Mouse (Mus musculus) ES-E14 (cell line): ENCODE results near the gene Tef. TPM values are rescaled to one million over a fixed set of nuclear protein-coding genes. Genes with fewer than 3 reads are reported as not detected.

ENCODE experiments used
- DNase-seq: peaks from one replicate; pipeline ENCODE4 v3.0.0-alpha.2; 2013; ENCODE audit warnings: low read depth, low spot score
- H3K27ac ChIP-seq: 2 replicates; pipeline ENCODE4 v1.5.1; 2012; ENCODE audit warnings: low read depth, mild to moderate bottlenecking, low read length, moderate library complexity, mixed read lengths; ENCODE audit not compliant: poor library complexity, insufficient read depth, severe bottlenecking
- H3K36me3 ChIP-seq: 2 replicates; pipeline ENCODE4 v1.6.1; 2012; ENCODE audit warnings: mild to moderate bottlenecking, low read length, moderate library complexity, mixed read lengths; ENCODE audit not compliant: control insufficient read depth, poor library complexity, insufficient read depth, severe bottlenecking
- H3K4me1 ChIP-seq, 2 experiments: fragments of 150-350 bp in 1 of 2; sonication (generic) in 1 of 2; 2 replicates each; pipeline ENCODE4 v1.6.1; 2012; ENCODE audit warnings: low read length in 2 of 2, mild to moderate bottlenecking in 1 of 2, mixed read lengths in 1 of 2; ENCODE audit not compliant: control insufficient read depth in 2 of 2, insufficient read depth in 2 of 2, poor library complexity in 1 of 2
- H3K4me3 ChIP-seq, 2 experiments: fragments of 150-350 bp in 1 of 2; sonication (generic) in 1 of 2; 2 replicates each; pipeline ENCODE4 v1.5.1; 2012; ENCODE audit warnings: low read length in 2 of 2, low read depth in 1 of 2, mild to moderate bottlenecking in 1 of 2, mixed read lengths in 1 of 2; ENCODE audit not compliant: insufficient read depth in 1 of 2, poor library complexity in 1 of 2, severe bottlenecking in 1 of 2
- H3K9ac ChIP-seq: 2 replicates; pipeline ENCODE4 v1.6.1; 2012; ENCODE audit warnings: low read depth, mild to moderate bottlenecking, low read length, mixed read lengths; ENCODE audit not compliant: poor library complexity, insufficient read depth, severe bottlenecking
- H3K9me3 ChIP-seq: fragments of 150-350 bp; sonication (generic); 2 replicates; pipeline ENCODE4 v1.6.1; 2012; ENCODE audit warnings: low read depth, mild to moderate bottlenecking, low read length; ENCODE audit not compliant: control insufficient read depth, insufficient read depth
- CHD2 ChIP-seq: IDR thresholded peaks from 2 replicates; pipeline ENCODE4 v1.6.1; 2014; ENCODE audit warnings: mild to moderate bottlenecking, low read depth, low read length, inconsistent platforms
- HCFC1 ChIP-seq: IDR thresholded peaks from 2 replicates; pipeline ENCODE4 v1.6.1; 2012; ENCODE audit warnings: low read length, inconsistent platforms, borderline replicate concordance; ENCODE audit not compliant: insufficient read depth
- MAFK ChIP-seq: IDR thresholded peaks from 2 replicates; pipeline ENCODE4 v1.6.1; 2014; ENCODE audit warnings: mild to moderate bottlenecking, low read depth, low read length, inconsistent platforms; ENCODE audit not compliant: insufficient read depth
- ZC3H11A ChIP-seq: IDR thresholded peaks from 2 replicates; pipeline ENCODE4 v1.6.1; 2012; ENCODE audit warnings: low read depth, mild to moderate bottlenecking, inconsistent platforms, low read length, borderline replicate concordance
- ZNF384 ChIP-seq: IDR thresholded peaks from 2 replicates; pipeline ENCODE4 v1.6.1; 2012; ENCODE audit warnings: low read depth, low read length, inconsistent platforms
- in situ Hi-C, 2 experiments: fragments of 600-800 bp; cut with MboI; formaldehyde crosslinking; loops; one replicate each; pipeline ENCODE4 v1.15.1; 2025; ENCODE audit warnings: low sequenced_read_pairs in 2 of 2, inconsistent platforms in 1 of 2; ENCODE audit not compliant: unreplicated experiment in 2 of 2
- total RNA-seq: library from RNA; depleted of rRNA; stranded (reverse); fragments of 300-350 nt; gene quantifications from 2 replicates; pipeline ENCODE4 v1.2.3, GENCODE M21; 2012

Tef gene
- total RNA-seq, 1 experiment = 20.9 TPM

- peaks cover 11% of the 10 kb centered on the region; the same call in 1 of the 2 replicates for H3K36me3 ChIP-seq
- no peaks in the 10 kb centered on the region for H3K9me3 ChIP-seq
- peaks cover 0 to 20% of the 10 kb centered on the region in 2 experiments; a peak in 3 of 4 replicates for H3K4me1 ChIP-seq
- no peak overlapping the region for H3K9ac ChIP-seq
- no peak overlapping the region for H3K27ac ChIP-seq
- no peak overlapping the region for H3K4me3 ChIP-seq
- DNase-seq = no peak
- in situ Hi-C loops = no loop called here
- TF ChIP-seq CHD2 (no peak), ZNF384 (no peak), ZC3H11A (no peak), HCFC1 (no peak), MAFK (no peak)
Measured at GRCm38 (mm10) chr15:81849104-81849503, 46.9 kb downstream of the Tef start.

- in situ Hi-C loops = no loop called here
- no peak for DNase-seq
- Histone ChIP-seq H3K27ac (no peak overlapping the region), H3K4me1 (peaks cover 0 to 20% of the 10 kb centered on the region in 2 experiments; a peak in 3 of 4 replicates), H3K4me3 (peak overlapping the region in 1 of 2 experiments; percentile 45; a peak in 1 of 4 replicates), H3K36me3 (peaks cover 11% of the 10 kb centered on the region; the same call in 1 of the 2 replicates), H3K9ac (no peak overlapping the region), H3K9me3 (no peaks in the 10 kb centered on the region)
- TF ChIP-seq HCFC1 (no peak), ZC3H11A (no peak)
Measured at GRCm38 (mm10) chr15:81850718-81851117, 48.5 kb downstream of the Tef start.

DNA sequence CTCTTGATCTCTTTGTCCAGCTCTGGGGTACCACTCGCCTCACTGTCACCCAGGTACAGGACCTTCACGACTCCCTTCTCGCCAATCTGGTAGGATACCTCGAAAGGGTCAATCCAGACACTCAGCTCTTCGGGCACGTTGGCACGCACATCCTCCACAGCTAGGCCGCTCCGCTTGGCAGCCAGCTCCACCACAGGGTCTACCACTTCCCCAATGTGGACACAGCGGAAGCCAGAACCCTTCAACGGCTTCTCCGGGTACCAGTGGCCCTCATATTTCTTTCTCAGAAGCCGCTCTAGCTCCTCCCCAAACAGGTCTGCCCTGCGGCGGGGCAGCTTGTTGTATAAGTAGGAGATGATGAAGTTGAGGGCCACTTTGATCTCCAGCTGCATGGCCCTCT is 49.2 kb downstream of the Tef start:
- Histone ChIP-seq H3K9me3 (no peaks in the 10 kb centered on the region), H3K4me1 (peaks cover 0 to 18% of the 10 kb centered on the region in 2 experiments; a peak in 1 of 4 replicates), H3K36me3 (peaks cover 11% of the 10 kb centered on the region; the same call in 1 of the 2 replicates), H3K27ac (no peak overlapping the region), H3K4me3 (peak overlapping the region; percentile 12 to 17; a peak in 3 of 4 replicates), H3K9ac (no peak overlapping the region)
- in situ Hi-C loops = no loop called here
- TF ChIP-seq ZC3H11A = no peak
- no peak for TF ChIP-seq CHD2
- DNase-seq = no peak

DNA sequence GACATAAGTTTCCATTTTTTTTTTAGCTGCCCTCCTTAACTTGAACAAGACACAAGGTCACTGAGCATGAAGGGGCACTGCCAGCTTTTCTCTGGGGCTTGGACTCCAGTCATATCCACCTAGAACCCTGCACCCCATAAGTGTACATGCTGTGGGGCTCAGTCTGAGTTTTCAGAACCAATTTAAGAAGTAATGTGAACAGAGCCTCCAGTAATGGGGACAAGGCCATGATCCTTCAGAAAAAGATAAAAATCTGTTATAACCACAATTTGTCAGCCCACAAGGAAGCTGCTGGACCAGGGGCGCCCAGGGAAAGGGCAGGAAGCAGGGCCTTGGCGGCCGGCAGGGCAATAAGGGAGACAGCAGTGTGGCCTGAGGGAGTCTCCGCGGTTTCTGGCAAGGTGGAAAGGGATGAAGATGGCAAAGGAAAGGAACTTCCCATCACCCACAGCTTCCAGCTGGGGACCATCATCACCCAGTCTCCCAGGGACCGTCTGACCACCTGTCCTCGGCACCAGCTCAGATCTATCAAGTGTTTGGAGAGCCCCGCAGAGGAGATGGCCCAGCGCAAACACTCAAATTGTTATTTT is 50.3 kb downstream of the Tef start:
- TF ChIP-seq CHD2 = no peak
- TF ChIP-seq HCFC1 = no peak
- no peak for TF ChIP-seq MAFK
- no peak for TF ChIP-seq ZNF384
- TF ChIP-seq ZC3H11A = no peak
- peaks cover 11% of the 10 kb centered on the region; the same call in 1 of the 2 replicates for H3K36me3 ChIP-seq
- peaks cover 0 to 24% of the 10 kb centered on the region in 2 experiments; a peak in 2 of 4 replicates for H3K4me1 ChIP-seq
- H3K9me3 ChIP-seq = no peaks in the 10 kb centered on the region
- in situ Hi-C loops = no loop called here
- no peak overlapping the region for H3K4me3 ChIP-seq
- H3K9ac ChIP-seq = no peak overlapping the region
- DNase-seq = no peak
- no peak overlapping the region for H3K27ac ChIP-seq

DNA sequence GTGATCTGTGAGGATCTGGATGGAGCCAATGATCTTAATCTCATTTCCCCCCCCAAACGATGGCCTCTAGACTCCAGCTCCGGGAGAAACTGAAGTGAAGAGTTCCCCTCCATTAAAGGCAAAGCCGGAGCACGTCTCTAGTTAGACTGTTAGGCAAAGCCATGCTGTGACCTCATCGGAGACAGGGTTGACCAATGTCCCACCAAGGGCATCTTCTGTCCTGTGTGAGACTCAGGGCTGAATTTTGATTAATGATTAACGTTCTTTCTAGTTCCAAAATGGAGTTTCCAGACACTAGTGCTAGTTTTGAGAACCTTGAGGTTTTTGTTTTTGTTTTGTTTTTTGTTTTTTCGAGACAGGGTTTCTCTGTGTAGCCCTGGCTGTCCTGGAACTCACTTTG is 50.9 kb downstream of the Tef start:
- no peak overlapping the region for H3K4me3 ChIP-seq
- H3K9ac ChIP-seq = no peak overlapping the region
- no peak overlapping the region for H3K27ac ChIP-seq
- H3K9me3 ChIP-seq = no peaks in the 10 kb centered on the region
- DNase-seq = no peak
- TF ChIP-seq CHD2 (no peak), ZNF384 (no peak), HCFC1 (no peak), ZC3H11A (no peak)
- peaks cover 11% of the 10 kb centered on the region; the same call in 1 of the 2 replicates for H3K36me3 ChIP-seq
- in situ Hi-C loops = no loop called here
- H3K4me1 ChIP-seq = peaks cover 0 to 24% of the 10 kb centered on the region in 2 experiments; a peak in 2 of 4 replicates
